Mouse (Mus musculus): ENCODE data around the gene Eef1g.

Eef1g gene

GRCm38 (mm10) chr19:8966590-8967372 is at the start of gene Eef1g:
Gene Eef1g (plus strand): TSS chr19:8967041.
- Histone ChIP-seq H3K36me3 (ENCODE audit: control insufficient read depth, insufficient read depth, low read length, poor library complexity, severe bottlenecking) (peaks cover 22% of the 10 kb centered on the region), H3K27me3 (ENCODE audit: control insufficient read depth, insufficient read depth, low read length, poor library complexity, severe bottlenecking) (no peaks in the 10 kb centered on the region)
- DNase-seq (ENCODE audit: low read depth, low spot score): peak; percentile 99

DNA sequence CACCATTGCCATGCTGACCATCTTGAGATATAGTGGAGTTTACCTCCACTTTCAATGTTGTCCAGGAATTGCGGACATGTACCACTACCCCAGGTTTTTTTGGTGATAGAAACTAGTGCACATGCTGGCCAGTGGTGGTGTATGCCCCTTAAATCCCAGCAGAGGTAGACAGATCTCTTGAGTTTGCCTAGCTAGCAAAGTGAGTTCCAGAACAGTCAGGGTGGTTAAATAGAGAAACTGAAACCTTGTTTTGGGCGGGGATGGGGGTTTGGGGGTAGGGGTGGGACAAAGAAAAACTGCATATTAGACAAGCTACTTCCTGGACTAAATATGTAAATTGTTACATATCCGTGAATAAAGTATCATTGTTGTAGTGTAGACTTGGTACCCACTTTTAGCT is 47.8 kb upstream of the Eef1g start:
- peak; percentile 37 for DNase-seq (ENCODE audit: low read depth, low spot score)
- Histone ChIP-seq H3K27me3 (ENCODE audit: control insufficient read depth, insufficient read depth, low read length, poor library complexity, severe bottlenecking) (no peaks in the 10 kb centered on the region), H3K36me3 (ENCODE audit: control insufficient read depth, insufficient read depth, low read length, poor library complexity, severe bottlenecking) (peaks cover 9% of the 10 kb centered on the region)

- no peak for DNase-seq (ENCODE audit: low read depth, low spot score)
- H3K36me3 ChIP-seq (ENCODE audit: control insufficient read depth, insufficient read depth, low read length, poor library complexity, severe bottlenecking): peaks cover 3% of the 10 kb centered on the region
- H3K27me3 ChIP-seq (ENCODE audit: control insufficient read depth, insufficient read depth, low read length, poor library complexity, severe bottlenecking): no peaks in the 10 kb centered on the region
Measured at GRCm38 (mm10) chr19:8919684-8920072, 47.2 kb upstream of the Eef1g start.

DNA sequence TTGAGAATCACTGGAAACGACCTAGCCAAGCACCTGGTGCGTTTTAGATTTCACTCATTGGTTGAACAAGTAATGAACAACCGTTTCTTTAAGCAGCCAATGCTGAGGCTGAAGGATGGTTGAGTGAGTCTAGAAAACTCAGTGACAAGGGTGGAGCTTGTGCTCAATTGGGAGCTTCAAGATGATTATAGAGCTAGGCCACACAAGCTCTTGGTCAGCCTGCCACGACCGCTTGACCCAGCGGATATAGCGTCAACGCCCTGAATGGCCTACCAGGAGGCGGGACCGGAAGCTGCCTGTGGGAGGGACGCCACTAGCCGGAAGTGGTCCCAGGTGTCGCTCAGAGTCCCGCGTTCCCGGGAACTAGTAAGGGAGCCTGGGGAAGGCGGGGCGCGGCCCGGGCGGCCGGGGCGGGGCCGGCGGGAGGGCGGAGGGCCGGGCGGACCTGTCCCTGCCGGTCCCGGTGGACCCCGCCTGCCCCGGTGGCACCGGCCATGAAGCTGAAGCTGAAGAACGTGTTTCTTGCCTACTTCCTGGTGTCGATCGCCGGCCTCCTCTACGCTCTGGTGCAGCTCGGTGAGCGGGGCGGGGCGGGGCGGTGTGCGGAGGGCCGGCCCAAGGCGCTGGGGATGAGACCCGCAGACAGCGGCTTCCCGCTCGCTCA is 46.6 kb upstream of the Eef1g start, which contains the start of gene B3gat3:
B3gat3 (plus strand) TSS at position 302 of the 664 bp plus-strand sequence.
- DNase-seq (ENCODE audit: low read depth, low spot score): peak; percentile 76
- Histone ChIP-seq H3K36me3 (ENCODE audit: control insufficient read depth, insufficient read depth, low read length, poor library complexity, severe bottlenecking) (peaks cover 3% of the 10 kb centered on the region), H3K27me3 (ENCODE audit: control insufficient read depth, insufficient read depth, low read length, poor library complexity, severe bottlenecking) (no peaks in the 10 kb centered on the region)

DNA sequence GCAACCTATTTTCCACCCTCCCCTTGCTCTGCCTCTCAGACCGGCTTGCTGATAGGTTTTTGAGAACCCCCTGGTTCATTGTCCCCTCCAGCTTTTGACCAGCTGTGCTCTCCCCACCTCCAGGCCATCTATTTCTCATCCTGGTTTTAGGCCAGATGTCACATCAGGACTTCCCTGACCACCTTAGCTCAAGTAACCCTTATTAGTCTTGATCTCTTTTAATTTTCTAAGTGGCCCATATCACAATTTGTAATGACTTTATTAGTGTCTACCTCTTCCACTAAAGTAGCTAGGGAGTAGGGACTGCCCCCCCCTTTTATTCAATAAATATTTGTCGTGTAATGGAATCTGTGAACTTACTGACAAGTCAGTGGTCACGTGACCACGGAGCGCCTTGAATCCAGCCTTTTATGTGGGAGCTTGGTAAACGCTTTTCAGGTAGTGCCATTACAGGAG is 46.0 kb upstream of the Eef1g start:
- DNase-seq (ENCODE audit: low read depth, low spot score): peak; percentile 51
- H3K27me3 ChIP-seq (ENCODE audit: control insufficient read depth, insufficient read depth, low read length, poor library complexity, severe bottlenecking): no peaks in the 10 kb centered on the region

DNA sequence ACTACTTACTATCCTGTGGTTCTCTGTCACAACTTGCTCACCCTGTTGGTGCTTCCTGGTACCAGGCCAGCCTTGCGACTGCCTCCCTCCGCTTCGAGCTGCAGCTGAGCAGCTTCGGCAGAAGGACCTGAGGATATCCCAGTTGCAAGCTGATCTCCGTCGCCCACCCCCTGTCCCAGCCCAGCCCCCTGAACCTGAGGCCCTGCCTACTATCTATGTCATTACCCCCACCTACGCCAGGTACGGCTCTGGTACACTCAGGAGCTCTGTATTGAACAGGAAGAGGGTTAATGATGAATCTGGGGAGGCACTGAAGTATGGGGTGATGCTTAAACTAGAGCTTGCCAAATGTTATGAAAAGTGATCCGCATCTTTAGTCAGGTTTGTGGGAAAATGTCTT is 45.1 kb upstream of the Eef1g start:
- no peak for DNase-seq (ENCODE audit: low read depth, low spot score)
- H3K36me3 ChIP-seq (ENCODE audit: control insufficient read depth, insufficient read depth, low read length, poor library complexity, severe bottlenecking): peaks cover 1% of the 10 kb centered on the region
- H3K27me3 ChIP-seq (ENCODE audit: control insufficient read depth, insufficient read depth, low read length, poor library complexity, severe bottlenecking): no peaks in the 10 kb centered on the region

More for the DNA sequence above, 46.0 kb upstream of the Eef1g start:
- peaks cover 3% of the 10 kb centered on the region for H3K36me3 ChIP-seq (ENCODE audit: control insufficient read depth, insufficient read depth, low read length, poor library complexity, severe bottlenecking)

DNA sequence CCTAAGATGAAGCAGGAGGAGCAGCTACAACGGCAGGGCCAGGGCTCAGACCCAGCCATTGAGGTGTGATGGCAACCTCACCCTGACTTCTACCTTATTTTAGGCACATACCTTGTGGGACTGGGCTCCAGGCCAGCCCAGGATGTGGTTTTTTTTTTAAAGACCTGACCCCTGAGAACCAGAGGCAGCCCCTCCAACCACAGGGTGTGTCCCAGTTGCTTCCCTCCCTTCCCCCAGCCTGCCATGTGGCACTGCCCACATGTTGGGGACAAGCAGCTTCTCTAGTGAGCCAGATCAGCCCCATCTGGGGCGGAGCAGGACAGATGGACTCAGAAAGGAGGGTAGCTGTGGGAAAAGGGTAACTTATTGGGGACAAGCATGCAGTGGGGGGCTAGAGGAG is 40.1 kb upstream of the Eef1g start:
- peak; percentile 22 for DNase-seq (ENCODE audit: low read depth, low spot score)
- H3K27me3 ChIP-seq (ENCODE audit: control insufficient read depth, insufficient read depth, low read length, poor library complexity, severe bottlenecking): no peaks in the 10 kb centered on the region
- peaks cover 5% of the 10 kb centered on the region for H3K36me3 ChIP-seq (ENCODE audit: control insufficient read depth, insufficient read depth, low read length, poor library complexity, severe bottlenecking)

DNA sequence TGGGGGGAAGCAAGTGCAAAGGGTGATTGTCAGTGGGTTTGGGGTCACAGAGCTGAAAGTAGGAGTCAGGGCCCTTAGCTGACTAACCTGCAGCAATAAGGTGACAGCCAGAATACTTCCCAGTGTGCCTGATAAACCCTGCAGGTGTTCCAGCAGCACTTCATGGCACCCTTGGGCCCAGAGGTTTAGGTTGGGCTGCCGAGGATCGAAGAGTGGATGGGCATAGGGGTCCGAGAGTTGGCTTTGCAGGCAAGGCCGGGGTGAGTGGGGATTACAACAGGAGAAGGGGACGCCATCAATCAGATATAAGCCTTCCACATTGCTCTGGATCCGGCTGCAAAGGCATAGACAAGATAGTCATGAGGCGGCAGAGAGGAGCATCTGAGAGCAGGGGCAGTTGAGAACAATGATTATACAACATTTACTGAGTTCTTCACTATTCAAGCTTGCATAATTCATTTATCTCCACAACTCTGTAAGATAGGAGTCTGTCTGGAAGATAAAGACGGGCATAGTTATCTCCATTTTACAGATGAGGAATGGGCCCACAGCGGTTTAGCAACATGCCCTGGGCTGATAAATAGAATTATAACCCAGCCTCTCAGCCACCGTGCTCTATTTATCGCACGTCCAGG is 38.8 kb upstream of the Eef1g start:
- DNase-seq (ENCODE audit: low read depth, low spot score): no peak
- no peaks in the 10 kb centered on the region for H3K27me3 ChIP-seq (ENCODE audit: control insufficient read depth, insufficient read depth, low read length, poor library complexity, severe bottlenecking)
- H3K36me3 ChIP-seq (ENCODE audit: control insufficient read depth, insufficient read depth, low read length, poor library complexity, severe bottlenecking): peaks cover 3% of the 10 kb centered on the region

DNA sequence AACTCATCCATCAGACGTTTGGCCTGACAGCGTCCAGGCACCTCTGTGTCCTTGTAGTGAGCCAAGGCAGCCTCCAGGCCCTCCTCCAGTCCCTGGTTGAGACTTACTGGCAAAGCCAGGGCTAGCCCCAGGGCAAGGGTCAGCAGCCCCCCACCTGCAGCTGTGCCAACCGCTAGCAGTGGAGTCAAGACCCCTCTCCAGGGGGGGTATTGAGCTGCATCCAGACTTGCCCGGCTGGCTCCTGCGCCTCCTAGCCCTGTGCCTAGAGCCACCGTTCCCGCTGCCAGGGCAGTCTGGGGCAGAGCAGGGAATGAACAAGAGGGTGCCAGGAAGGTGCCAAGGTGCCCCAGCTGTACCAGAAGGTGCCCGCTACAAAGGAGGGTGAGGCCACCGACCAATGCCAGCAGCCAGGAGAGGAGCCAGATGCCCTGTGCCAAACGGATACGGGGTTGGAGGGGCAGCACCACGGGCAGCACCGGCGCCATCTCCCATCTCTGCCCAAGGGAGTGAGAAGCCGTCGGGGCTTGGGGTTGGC is 38.1 kb upstream of the Eef1g start:
- Histone ChIP-seq H3K36me3 (ENCODE audit: control insufficient read depth, insufficient read depth, low read length, poor library complexity, severe bottlenecking) (peaks cover 3% of the 10 kb centered on the region), H3K27me3 (ENCODE audit: control insufficient read depth, insufficient read depth, low read length, poor library complexity, severe bottlenecking) (no peaks in the 10 kb centered on the region)
- no peak for DNase-seq (ENCODE audit: low read depth, low spot score)

DNA sequence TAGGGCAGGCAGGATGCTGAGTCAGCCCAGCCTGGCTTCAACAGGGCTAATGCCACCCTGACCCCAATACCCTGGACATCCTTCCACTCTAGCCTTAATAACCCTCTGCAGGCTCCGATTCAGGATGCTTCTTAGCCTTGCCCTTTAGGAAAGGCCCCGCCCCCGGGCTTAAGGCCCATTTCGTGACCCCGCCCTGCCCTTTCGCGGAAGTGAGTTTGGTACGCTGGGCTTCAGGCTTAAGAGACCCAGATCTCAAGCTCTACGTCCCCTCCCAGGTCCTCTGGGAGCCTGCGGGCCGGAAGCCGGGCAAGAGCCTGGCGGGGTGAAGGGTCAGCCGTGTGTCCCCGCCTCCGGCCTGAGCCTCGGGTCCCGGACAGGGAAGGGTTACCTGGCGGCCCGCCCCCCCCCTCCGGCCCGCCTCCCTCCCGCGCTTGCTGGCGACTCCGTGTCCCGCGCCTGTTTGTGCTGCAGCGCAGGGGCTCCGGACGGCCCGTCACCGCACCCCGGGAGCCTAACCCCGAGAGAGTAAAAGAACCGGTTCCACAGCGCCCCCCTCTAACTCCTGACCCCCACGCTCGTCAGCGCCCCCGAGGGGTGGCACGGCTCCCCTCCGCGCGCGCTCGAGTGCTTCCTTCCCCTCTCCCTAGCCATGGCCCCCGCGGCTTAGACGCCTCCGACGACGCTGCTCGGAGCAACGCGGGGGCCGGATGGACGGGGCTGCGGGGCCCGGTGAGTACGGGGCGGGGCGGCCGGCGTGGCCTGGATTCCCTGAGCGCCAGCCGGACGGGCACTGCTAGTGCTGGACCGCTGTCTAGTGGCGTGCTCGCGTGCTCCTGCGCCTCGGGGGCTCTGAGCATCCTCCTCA is 37.4 kb upstream of the Eef1g start, which contains the start of the genes Rom1 and Eml3:
Rom1 (minus strand) TSS at position 133 of the 865 bp plus-strand sequence.
Eml3 (plus strand) TSS at position 329 of the 865 bp plus-strand sequence.
- peak; percentile 83 for DNase-seq (ENCODE audit: low read depth, low spot score)
- H3K27me3 ChIP-seq (ENCODE audit: control insufficient read depth, insufficient read depth, low read length, poor library complexity, severe bottlenecking): no peaks in the 10 kb centered on the region
- H3K36me3 ChIP-seq (ENCODE audit: control insufficient read depth, insufficient read depth, low read length, poor library complexity, severe bottlenecking): peaks cover 6% of the 10 kb centered on the region

DNA sequence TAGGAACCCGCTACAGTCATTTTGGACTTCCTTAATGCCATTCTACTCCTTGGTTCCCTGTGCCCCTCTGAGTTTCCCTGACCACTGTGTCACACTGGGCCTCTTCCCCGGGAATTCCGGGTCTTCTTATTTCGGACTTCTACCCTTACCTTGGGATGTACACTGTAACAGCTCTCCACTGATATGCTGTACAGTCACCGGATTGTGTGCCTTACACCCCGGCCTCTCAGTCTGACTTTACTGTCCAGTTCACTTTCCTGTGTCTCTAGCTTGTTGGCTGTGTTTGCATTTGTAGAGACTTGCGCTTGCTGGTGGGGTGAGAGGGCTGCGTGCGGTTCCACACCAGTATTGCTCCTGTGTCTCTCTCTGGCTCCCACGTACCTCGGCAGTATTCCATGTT is 36.7 kb upstream of the Eef1g start:
- Histone ChIP-seq H3K27me3 (ENCODE audit: control insufficient read depth, insufficient read depth, low read length, poor library complexity, severe bottlenecking) (no peaks in the 10 kb centered on the region), H3K36me3 (ENCODE audit: control insufficient read depth, insufficient read depth, low read length, poor library complexity, severe bottlenecking) (peaks cover 10% of the 10 kb centered on the region)
- DNase-seq (ENCODE audit: low read depth, low spot score): no peak

DNA sequence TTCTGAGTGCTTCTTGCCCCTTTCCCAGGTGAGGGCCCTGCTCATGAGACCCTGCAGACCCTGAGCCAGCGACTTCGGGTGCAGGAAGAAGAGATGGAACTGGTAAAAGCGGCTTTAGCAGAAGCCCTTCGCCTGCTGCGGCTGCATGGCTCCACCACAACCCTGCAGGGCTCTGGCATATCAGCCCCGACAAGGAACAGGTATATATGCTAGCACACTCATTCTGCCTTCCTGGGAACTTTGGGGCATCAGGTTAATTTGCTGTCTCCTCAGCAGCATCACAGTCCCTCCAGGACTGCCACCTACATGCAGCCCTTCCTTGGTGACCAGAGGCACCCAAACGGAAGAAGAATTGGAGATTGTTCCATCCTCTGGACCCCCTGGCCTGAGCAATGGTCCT is 36.1 kb upstream of the Eef1g start:
- H3K27me3 ChIP-seq (ENCODE audit: control insufficient read depth, insufficient read depth, low read length, poor library complexity, severe bottlenecking): no peaks in the 10 kb centered on the region
- H3K36me3 ChIP-seq (ENCODE audit: control insufficient read depth, insufficient read depth, low read length, poor library complexity, severe bottlenecking): peaks cover 12% of the 10 kb centered on the region
- no peak for DNase-seq (ENCODE audit: low read depth, low spot score)

DNA sequence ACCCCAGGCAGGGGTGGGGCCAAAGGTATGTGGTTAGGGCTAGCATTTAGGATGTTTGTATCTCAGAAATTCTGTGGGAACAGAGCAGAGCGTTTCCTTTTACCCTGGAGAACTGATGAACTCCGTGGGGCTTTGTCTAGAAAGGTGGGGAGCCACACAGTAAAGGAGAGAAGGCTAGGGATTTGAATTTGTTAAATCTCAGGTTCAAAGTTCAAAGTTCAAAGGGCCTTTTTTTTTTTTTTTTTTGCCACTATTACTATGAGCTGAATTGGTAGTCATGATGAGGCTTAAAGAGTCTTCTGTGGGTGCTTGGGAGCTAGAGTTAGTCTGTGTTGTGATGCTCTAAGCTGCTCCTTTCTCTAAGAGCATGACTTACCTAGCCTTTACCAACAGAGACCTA is 30.1 kb upstream of the Eef1g start:
- DNase-seq (ENCODE audit: low read depth, low spot score): no peak
- peaks cover 13% of the 10 kb centered on the region for H3K36me3 ChIP-seq (ENCODE audit: control insufficient read depth, insufficient read depth, low read length, poor library complexity, severe bottlenecking)

DNA sequence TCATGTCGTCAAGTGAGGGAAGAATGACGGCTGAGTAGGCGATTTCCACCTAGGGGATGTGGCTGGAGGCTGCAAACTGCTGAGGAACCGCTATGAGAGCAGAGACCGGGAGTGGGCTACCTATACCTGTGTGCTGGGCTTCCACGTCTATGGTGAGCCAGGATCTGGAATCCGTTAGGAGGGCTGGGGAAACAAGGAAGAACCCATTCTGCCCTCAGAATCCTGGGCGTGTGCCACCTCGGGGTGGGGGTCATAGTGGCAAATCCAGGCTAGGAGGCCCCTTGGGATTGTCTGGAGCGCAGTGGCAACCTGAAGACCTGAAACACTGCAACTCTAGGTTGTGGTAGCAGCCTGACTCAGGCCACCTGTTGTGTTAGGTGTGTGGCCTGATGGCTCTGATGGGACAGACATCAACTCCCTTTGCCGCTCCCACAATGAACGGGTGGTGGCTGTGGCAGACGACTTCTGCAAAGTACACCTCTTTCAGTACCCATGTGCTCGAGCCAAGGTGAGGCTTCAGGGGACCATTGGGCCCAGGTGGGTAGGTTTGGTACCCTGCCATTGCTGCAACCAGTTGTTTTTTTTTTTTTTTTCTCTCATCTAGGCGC is 26.2 kb upstream of the Eef1g start:
- peaks cover 9% of the 10 kb centered on the region for H3K36me3 ChIP-seq (ENCODE audit: control insufficient read depth, insufficient read depth, low read length, poor library complexity, severe bottlenecking)
- H3K27me3 ChIP-seq (ENCODE audit: control insufficient read depth, insufficient read depth, low read length, poor library complexity, severe bottlenecking): no peaks in the 10 kb centered on the region
- no peak for DNase-seq (ENCODE audit: low read depth, low spot score)

More for the DNA sequence above, 30.1 kb upstream of the Eef1g start:
- no peaks in the 10 kb centered on the region for H3K27me3 ChIP-seq (ENCODE audit: control insufficient read depth, insufficient read depth, low read length, poor library complexity, severe bottlenecking)
